Mouse (Mus musculus) neutrophil, adult 5-6 weeks (primary cell): Measurements from ENCODE around the gene Os9. TPM values are rescaled to one million over a fixed set of nuclear protein-coding genes. Genes with fewer than 3 reads are reported as not detected.

Experiments
- ATAC-seq: fragments of 151-379, 151-347 bp; 2 replicates; pipeline ENCODE4 v1.8.0; 2017; ENCODE audit warnings: mild to moderate bottlenecking, moderate TSS enrichment; ENCODE audit not compliant: insufficient number of reproducible peaks, poor library complexity, low FRiP score, severe bottlenecking; ENCODE audit errors: extremely low read depth
- total RNA-seq: library from RNA; stranded (forward); fragments of 200-1000 nt; gene quantifications from 2 replicates; pipeline ENCODE4 v1.2.3, GENCODE M21; 2017

Os9 gene
- total RNA-seq, 1 experiment from 2014 or later: 157 TPM

GRCm38 (mm10) chr10:127091507-127092396 lies 29.2 kb downstream of the Os9 start:
- no peak for ATAC-seq

GRCm38 (mm10) chr10:127090560-127091411 lies 30.1 kb downstream of the Os9 start:
- ATAC-seq: no peak

GRCm38 (mm10) chr10:127085633-127086032 lies 35.3 kb downstream of the Os9 start:
- no peak for ATAC-seq

GRCm38 (mm10) chr10:127085052-127085451 lies 35.9 kb downstream of the Os9 start:
- ATAC-seq: no peak

GRCm38 (mm10) chr10:127083915-127084306 lies 37.0 kb downstream of the Os9 start:
- no peak for ATAC-seq

- no peak for ATAC-seq
Observed at GRCm38 (mm10) chr10:127083292-127083914, 37.5 kb downstream of the Os9 start.

GRCm38 (mm10) chr10:127081996-127082620 lies 38.8 kb downstream of the Os9 start:
- no peak for ATAC-seq

GRCm38 (mm10) chr10:127080901-127081780 lies 39.8 kb downstream of the Os9 start:
- no peak for ATAC-seq

GRCm38 (mm10) chr10:127079665-127080391 lies 41.1 kb downstream of the Os9 start:
- ATAC-seq: no peak

- no peak for ATAC-seq
Observed at GRCm38 (mm10) chr10:127078677-127079575, 42.0 kb downstream of the Os9 start.

GRCm38 (mm10) chr10:127078001-127078676 lies 42.8 kb downstream of the Os9 start:
- ATAC-seq: no peak

- no peak for ATAC-seq
Observed at GRCm38 (mm10) chr10:127077515-127077914, 43.4 kb downstream of the Os9 start.

GRCm38 (mm10) chr10:127076082-127076481 lies 44.8 kb downstream of the Os9 start:
- ATAC-seq: peak; percentile 78

GRCm38 (mm10) chr10:127075651-127076050 lies 45.3 kb downstream of the Os9 start:
- no peak for ATAC-seq

GRCm38 (mm10) chr10:127075080-127075479 lies 45.9 kb downstream of the Os9 start, which contains the start of gene Agap2:
Agap2 (plus strand) TSS chr10:127075284.
- peak; percentile 82 for ATAC-seq

GRCm38 (mm10) chr10:127073981-127074380 lies 47.0 kb downstream of the Os9 start:
- ATAC-seq: no peak
